Mouse (Mus musculus) adrenal gland, adult 8-10 months (tissue): Measurements from ENCODE around the gene Gm49355. TPM values are rescaled to one million over a fixed set of nuclear protein-coding genes. Genes with fewer than 3 reads are reported as not detected.
"Not testable (repeated sequence)": the region's sequence is repeated elsewhere in the genome, so short reads cannot be mapped to it uniquely, and the experiment has no call there.

Experiments
- DNase-seq: peaks from one replicate; pipeline ENCODE4 v3.0.0; 2022
- total RNA-seq, 4 experiments: library from RNA; stranded (reverse); gene quantifications; 2 replicates each; pipeline ENCODE4 v1.2.4; 2022

The Gm49355 gene
- total RNA-seq: under 1 TPM; 0.09 to 0.40 (median 0.19) TPM

GRCm38 (mm10) chr14:12283641-12284040, at the start of gene Gm49355:
Gene Gm49355, plus strand, starts transcription at chr14:12283976.
- DNase-seq: no peak

GRCm38 (mm10) chr14:12243726-12244125, 40.0 kb upstream of the Gm49355 start:
- DNase-seq: no peak

GRCm38 (mm10) chr14:12276031-12276430, 7.7 kb upstream of the Gm49355 start:
- DNase-seq: no peak

- DNase-seq: peak; percentile 74
Measured at GRCm38 (mm10) chr14:12284141-12284912, 551 bp downstream of the Gm49355 start, which contains the start of gene 3830406C13Rik. Gene 3830406C13Rik, plus strand, starts transcription at chr14:12284173.

GRCm38 (mm10) chr14:12289747-12290146, 6.0 kb downstream of the Gm49355 start:
- DNase-seq: not testable (repeated sequence)

- DNase-seq: no peak
Measured at GRCm38 (mm10) chr14:12296391-12296790, 12.6 kb downstream of the Gm49355 start.

GRCm38 (mm10) chr14:12299171-12299570, 15.4 kb downstream of the Gm49355 start:
- no peak for DNase-seq

GRCm38 (mm10) chr14:12299654-12300053, 15.9 kb downstream of the Gm49355 start:
- DNase-seq: no peak

GRCm38 (mm10) chr14:12300275-12300674, 16.5 kb downstream of the Gm49355 start:
- no peak for DNase-seq

GRCm38 (mm10) chr14:12300677-12301076, 16.9 kb downstream of the Gm49355 start:
- no peak for DNase-seq

- no peak for DNase-seq
Measured at GRCm38 (mm10) chr14:12303106-12303505, 19.3 kb downstream of the Gm49355 start.

GRCm38 (mm10) chr14:12333622-12334021, 49.8 kb downstream of the Gm49355 start:
- DNase-seq: no peak

GRCm38 (mm10) chr14:12334925-12335324, 51.1 kb downstream of the Gm49355 start:
- DNase-seq: no peak

- DNase-seq: no peak
Measured at GRCm38 (mm10) chr14:12337421-12337997, 53.7 kb downstream of the Gm49355 start.

GRCm38 (mm10) chr14:12337998-12338809, 54.4 kb downstream of the Gm49355 start:
- no peak for DNase-seq

GRCm38 (mm10) chr14:12338811-12339565, 55.2 kb downstream of the Gm49355 start:
- no peak for DNase-seq

GRCm38 (mm10) chr14:12340238-12341074, 56.7 kb downstream of the Gm49355 start:
- no peak for DNase-seq

- no peak for DNase-seq
Measured at GRCm38 (mm10) chr14:12341075-12341788, 57.5 kb downstream of the Gm49355 start.

GRCm38 (mm10) chr14:12341789-12342457, 58.1 kb downstream of the Gm49355 start:
- no peak for DNase-seq
